Mouse (Mus musculus): ENCODE data around the gene Map7d1.

Gene Map7d1

DNA sequence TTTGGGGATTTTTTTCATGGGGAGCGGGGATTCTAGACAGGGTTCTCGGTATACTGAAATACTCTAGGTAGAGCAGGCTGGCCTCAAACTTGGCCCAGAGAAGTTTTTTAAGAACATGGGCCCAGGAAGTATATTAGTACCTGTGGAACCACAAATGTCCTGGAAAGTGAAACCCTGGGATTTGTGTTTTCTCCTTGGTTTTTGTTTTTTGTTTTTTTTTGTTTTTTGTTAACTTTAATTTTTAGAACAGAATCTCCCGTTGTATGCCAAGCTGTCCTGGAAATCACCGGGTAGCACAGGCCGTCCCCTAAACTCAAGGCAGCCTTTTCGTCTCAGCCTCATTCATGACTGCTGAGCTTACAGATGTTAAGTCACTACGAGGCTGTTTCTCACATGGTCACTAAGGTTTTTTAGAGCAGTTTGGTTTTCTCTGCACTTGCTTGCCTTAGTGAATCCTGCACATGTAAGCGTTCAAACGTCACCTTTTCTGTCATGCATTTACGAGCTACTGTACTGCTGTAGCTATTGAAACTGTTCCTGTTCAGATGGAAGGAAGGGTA, 52.7 kb downstream of the Map7d1 start:
- CTCF ChIA-PET = interaction anchor here (0.6 to 1.1 kb wide), 3 partner anchors 40 to 143 kb away, joined by 3 read pairs; partner anchors contain the start of gene Sh3d21

DNA sequence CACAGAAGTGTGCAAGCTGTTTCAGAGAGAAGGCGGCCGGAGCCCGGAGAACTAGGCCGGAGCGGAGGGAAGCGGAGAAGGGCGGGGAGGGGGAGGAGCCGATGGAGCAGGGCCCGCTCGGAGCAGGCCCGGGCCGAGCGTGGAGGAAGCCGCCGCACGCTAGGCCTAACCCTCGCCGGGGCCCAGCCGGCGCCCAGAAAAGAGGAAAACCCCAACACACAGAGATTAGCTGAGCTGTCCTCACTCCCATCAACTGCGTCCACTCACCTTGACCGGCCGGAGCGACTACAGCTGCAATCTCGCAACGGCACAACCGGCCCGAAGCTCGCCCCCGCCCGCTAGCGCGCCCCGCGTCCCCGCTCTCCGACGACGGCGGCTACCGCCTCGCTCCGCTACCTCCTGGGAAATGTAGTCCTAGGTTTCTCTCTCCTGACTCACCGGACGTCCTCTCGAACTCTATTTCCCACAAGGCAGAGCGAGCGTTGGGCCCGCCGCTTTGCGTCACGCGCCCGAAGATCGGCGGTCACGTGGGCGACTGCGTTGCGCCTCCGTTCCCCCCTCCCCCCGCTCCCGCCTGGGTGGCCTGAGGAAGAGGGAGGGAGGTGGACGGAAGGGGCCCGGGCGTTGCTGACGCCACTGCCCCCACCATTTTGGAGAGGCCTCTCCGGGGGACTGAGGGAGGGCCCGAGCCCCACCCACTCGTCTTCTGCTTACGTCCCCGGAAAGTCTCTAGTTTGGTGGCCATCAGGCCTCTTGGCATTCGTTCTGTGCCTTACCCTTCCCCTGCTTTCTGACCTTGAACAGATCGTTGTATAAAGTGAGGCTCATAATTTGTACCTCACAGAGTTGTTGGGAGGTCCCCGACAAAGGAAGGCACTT, 53.6 kb downstream of the Map7d1 start, which contains the start of gene Thrap3:
Gene Thrap3, minus strand, starts transcription at position 458 of the 879 bp plus-strand sequence.
- CTCF ChIA-PET = no interaction called here

DNA sequence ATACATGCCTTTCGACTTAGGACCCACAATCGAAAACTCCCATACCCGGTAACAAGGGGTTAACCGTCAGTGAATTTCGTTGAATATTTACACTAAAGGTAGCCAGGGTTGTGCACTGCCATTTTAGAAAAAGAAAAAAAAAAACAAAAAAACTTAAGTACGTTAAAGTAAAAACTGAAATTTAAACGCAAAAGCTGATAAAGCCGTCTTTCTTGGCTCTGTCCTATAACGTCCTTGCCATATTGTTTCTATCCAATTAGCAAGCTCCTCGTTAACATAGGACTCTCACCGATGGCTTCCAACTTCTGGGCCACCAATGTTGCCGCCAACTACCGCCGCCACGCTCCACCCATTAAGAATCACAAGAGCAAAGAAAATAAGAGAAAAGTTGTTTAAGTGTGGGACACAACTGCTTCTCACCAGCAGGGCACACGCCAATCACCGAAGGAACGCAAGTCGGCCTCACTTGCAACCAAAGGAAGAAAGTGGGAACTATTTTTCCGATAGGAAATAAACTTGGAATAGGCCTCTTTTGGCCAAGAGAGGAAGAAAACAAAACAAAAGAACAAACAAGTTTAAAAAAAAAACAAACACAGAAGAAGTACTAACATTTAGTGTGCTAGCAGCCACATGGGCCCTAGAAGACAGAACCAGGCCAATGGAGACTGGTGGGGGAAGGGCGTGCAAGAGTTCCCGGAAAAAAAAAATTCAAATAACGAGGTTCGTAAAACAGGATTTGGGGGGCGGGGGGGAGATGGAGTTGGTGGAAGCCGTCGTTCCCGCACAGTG, 54.4 kb downstream of the Map7d1 start:
- CTCF ChIA-PET = interaction anchor here (0.6 to 0.8 kb wide), 5 partner anchors 12 to 1116 kb away, joined by 3 to 18 read pairs (median 3); no protein-coding TSS in a partner anchor

DNA sequence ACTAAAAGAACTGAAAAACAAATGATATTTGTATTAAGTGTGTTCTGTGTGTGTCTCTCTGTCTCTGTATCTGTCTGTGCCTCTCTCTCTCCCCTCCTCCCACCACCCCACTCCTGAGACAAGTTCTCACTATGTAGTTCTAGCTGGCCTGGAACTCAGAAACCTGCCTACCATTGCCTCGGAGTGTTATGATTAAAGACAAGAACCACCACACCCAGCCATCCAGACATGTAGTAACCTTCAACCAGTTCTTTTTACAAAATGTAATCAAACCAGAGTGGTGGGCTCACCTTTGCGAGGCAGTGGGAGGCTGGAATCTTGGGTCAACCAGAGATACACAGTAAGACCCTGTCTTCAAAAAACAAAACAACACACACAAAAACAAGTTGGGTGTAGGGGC, 55.5 kb downstream of the Map7d1 start:
- CTCF ChIA-PET = interaction anchor here (0.8 kb wide), 1 partner anchor 34 kb away, joined by 3 read pairs; no protein-coding TSS in a partner anchor

DNA sequence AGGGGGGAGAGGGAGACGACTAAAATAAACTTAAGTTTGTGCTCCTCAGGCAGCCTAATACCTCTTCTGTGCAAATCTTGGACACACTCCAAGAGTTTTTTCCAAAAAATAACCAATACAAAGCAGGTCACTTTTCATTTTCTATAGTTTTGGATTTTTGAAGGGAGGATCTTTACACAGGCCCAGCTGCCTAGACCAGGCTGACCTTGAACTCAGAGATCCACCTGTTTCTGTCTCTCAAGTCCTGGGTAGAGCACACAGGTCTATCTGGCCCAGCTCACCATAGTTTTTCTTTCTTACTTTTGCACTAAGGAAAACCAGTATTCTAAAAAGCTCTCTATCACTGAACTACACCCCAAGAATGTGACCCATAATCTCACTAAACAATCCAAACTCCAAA, 56.1 kb downstream of the Map7d1 start:
- CTCF ChIA-PET = no interaction called here

DNA sequence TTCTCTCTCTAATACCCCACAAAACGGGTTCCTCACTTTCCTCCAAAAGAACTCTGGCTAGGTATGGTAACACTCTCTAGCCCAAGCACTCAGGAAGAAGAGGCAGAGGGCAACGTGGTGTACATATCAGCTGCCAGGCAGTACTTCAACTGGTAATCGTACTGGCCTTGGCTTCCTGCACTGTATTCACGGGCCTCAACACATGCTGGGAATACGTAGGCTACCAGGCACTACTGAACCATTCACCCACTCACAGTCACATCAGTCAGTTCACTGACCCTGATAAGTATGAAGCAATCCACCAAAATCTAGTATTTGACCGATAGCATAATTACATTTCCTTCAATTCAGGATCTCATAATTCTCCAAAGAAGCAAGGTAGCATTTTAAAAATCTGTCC, 56.6 kb downstream of the Map7d1 start:
- CTCF ChIA-PET = no interaction called here

DNA sequence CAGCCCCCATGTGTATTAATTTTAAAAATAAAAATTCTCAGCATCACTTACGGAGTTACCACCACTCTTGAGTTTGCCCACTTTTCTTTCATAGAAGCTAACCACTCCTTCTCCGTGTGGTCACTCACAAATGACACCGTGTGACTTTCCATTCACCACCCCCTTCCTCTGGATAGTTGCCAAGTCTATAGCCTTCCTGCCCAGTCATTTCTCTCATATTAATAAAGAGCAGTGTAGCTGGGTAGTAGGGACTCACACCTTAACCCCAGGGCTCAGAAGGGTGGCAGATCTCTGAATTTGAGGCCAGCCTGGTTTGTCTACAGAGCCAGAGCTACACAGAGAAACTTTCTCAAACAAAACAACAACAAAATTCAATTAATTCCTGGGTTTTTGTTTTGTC, 58.7 kb downstream of the Map7d1 start:
- CTCF ChIA-PET = no interaction called here

DNA sequence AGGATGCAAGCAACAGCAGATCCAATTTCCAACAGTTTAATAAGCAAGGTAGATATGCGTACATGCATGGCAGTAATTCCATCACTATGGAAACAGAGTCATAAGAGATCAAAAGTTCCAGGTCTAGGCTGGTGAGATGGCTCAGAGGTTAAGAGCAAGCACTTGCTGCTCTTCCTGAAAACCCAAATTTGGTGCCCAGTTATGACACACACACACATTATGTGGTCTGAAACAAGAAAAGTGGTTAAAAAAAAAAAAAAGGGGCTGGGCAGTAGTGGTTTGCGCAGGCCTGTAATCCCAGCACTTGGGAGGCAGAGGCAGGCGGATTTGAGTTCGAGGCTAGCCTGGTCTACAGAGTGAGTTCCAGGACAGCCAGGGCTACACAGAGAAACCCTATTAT, 61.2 kb downstream of the Map7d1 start:
- CTCF ChIA-PET = interaction anchor here (0.7 kb wide), 1 partner anchor 43 kb away, joined by 6 read pairs; no protein-coding TSS in a partner anchor

DNA sequence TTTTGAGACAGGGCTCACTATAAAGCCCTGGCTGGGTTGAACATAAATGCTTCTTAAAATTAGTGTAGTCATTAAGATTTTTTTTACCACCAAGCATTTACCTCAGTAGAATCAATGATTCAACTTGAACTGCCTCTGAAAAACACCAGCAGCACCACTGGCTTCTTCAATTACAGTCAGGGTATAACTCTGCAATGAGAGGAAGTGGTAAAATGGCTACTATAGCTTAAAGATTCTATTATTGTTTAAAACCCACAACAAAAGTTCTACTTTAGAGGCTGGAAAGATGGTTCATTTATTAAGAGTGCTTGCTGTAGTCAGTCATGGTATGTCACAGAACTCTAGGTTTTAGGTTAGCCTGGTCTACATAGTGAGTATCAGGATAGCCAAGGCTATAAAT, 61.9 kb downstream of the Map7d1 start:
- CTCF ChIA-PET = interaction anchor here (0.7 kb wide), 1 partner anchor 43 kb away, joined by 6 read pairs; no protein-coding TSS in a partner anchor

DNA sequence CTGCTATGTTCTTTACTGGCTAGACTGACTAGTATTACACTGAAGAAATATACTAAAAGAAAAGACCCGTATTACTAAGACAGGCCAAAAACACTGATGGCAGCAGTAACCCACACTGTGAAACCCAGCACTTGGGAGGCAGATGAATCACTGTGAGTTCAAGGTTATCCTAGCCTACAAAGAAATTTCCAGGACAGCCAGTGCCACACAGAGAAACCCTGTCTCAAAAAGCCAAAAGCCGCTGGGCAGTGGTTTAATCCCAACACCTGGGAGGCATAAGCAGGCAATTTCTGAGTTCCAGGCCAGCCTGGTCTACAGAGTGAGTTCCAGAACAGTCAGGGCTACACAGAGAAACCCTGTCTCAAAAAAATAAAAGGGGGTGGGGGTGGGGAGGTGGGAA, 65.5 kb downstream of the Map7d1 start:
- CTCF ChIA-PET = no interaction called here

DNA sequence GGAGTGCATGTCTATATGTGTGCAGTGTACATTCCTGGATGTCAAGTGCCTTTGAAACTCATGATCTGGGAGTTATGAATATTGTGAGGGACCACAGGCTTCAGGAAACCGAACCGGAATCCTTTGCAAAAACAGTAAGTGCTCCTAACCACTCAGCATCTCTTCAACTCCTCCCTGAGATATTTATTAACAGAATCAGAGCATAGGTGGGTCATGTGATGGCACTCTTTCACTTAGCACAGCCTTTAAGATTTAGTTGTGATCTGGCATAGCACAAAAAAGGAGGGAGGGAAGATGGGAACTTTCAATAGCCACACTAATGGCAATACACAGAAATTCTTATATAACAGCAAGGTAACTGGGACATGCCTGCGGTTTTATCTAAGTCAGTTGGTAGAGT, 69.0 kb downstream of the Map7d1 start:
- CTCF ChIA-PET = no interaction called here

DNA sequence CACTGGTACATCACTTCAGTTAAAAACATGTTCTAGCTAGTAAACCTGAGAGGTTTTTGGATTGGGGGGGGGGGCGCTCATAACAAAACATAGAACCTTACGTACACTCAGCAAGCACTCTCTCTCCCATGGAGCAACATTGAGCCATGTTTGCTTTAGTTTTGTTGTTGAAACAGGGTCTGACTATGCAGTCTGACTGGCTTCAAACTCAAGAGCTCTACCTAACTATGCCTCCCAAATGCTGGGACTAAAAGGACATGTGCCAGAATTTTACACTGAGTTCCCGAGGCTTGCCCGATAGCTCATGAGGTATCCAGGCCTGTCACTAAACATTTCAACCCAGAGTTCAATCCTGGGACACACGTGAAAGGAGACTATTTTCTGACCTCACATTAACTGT, 73.1 kb downstream of the Map7d1 start:
- CTCF ChIA-PET = interaction anchor here (0.6 to 1.0 kb wide), 4 partner anchors 20 to 1267 kb away, joined by 3 to 11 read pairs (median 6); partner anchors contain the start of gene Sh3d21
